Comparison of ENCODE assay signal across 24 mouse cellular contexts in the genomic region with DNA sequence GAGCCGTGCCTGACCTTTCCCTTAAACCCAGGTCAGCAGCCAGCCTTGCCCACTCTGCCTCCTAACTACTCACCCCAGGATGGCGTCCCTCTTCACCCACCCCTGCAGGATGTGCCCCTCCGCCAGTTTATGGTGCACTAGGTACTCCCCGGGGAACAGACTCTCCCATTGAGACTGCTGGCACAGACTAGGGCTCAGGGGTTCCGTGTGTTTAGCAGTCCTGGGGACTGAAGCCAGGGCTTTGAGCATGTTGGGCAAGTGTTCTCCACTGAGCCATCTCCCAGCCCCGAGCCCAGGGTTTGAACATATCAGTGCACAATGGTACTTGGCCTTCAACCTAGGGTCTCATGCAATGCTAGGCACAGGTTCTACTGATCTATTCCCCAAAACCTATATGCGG. TPM values are rescaled to one million over a fixed set of nuclear protein-coding genes. Genes with fewer than 3 reads are reported as not detected.
DNase-seq lines count a peak whose midpoint lies in the region; ATAC-seq and TF ChIP-seq lines count a peak whose summit lies in the region.
"Had no signal": no experiment of that assay in that cellular context is flagged by ENCODE, and none has a peak within 500 bp of the region (broad histone marks: within the 10 kb centered on the region; RNA-seq: fewer than 3 reads in every experiment).

No protein-coding gene starts in this region.

- DNase-seq in adrenal gland, postnatal 14 days, result peak; percentile 40
- no peak for DNase-seq in adrenal gland, postnatal 10 days
- DNase-seq in kidney, adult 18-20 months, result peak; percentile 3
- DNase-seq in kidney, postnatal 4 days, result no peak
- DNase-seq in liver, postnatal 0 days, result no peak
- DNase-seq: adrenal gland, adult 8-10 months; adrenal gland, postnatal 36 days; B cell, adult 2 months; cerebellum, adult 11-12 months; cerebellum, adult 2 months; cerebellum, adult 9-10 months; cerebellum, postnatal 10 days; cerebellum, postnatal 25 days; forebrain, postnatal 0 days had no signal

- H3K9ac ChIP-seq in liver, postnatal 0 days (replicated peaks), result no peak overlapping the region
- H3K9ac ChIP-seq in liver, embryonic 12.5 days, result no peak overlapping the region
- H3K9ac ChIP-seq: embryonic facial prominence, embryonic 12.5 days; forebrain, embryonic 13.5 days; forebrain, embryonic 15.5 days; forebrain, postnatal 0 days had no signal

- H3K36me3 ChIP-seq in liver, postnatal 0 days (replicated peaks; ENCODE audit: insufficient read depth, low read length), result no peaks in the 10 kb centered on the region
- H3K36me3 ChIP-seq in liver, embryonic 12.5 days, result no peaks in the 10 kb centered on the region
- H3K36me3 ChIP-seq: embryonic facial prominence, embryonic 10.5 days; embryonic facial prominence, embryonic 12.5 days; forebrain, embryonic 15.5 days; G1E had no signal

- no peak overlapping the region for H3K4me2 ChIP-seq in liver, postnatal 0 days (ENCODE audit: low read depth, low read length)
- H3K4me2 ChIP-seq in liver, embryonic 12.5 days, result no peak overlapping the region
- H3K4me2 ChIP-seq: embryonic facial prominence, embryonic 12.5 days; forebrain, embryonic 13.5 days; forebrain, embryonic 15.5 days had no signal

- H3K9me3 ChIP-seq in liver, postnatal 0 days (ENCODE audit: low read length), result no peaks in the 10 kb centered on the region
- no peaks in the 10 kb centered on the region for H3K9me3 ChIP-seq in liver, embryonic 12.5 days (replicated peaks)
- H3K9me3 ChIP-seq: embryonic facial prominence, embryonic 10.5 days; embryonic facial prominence, embryonic 12.5 days; forebrain, embryonic 13.5 days; forebrain, embryonic 15.5 days; G1E had no signal

- WGBS in liver, postnatal 0 days (ENCODE audit: insufficient replicate concordance), result 77% methylated on average over 7 of the region's 7 CpGs
- 66% methylated on average over 7 of the region's 7 CpGs for WGBS in liver, embryonic 12.5 days (ENCODE audit: insufficient replicate concordance)

- TF ChIP-seq CTCF in liver, postnatal 0 days (IDR thresholded peaks at IDR 0.05; ENCODE audit: low read depth), result no peak

- H3K27ac ChIP-seq in liver, postnatal 0 days (ENCODE audit: low read depth), result peak overlapping the region; percentile 75; the same call in 1 of the 2 replicates
- no peak overlapping the region for H3K27ac ChIP-seq in liver, embryonic 12.5 days
- H3K27ac ChIP-seq: embryonic facial prominence, embryonic 10.5 days; embryonic facial prominence, embryonic 12.5 days; forebrain, embryonic 13.5 days; forebrain, embryonic 15.5 days had no signal

- peaks cover 41% of the 10 kb centered on the region for H3K4me1 ChIP-seq in liver, postnatal 0 days (ENCODE audit: insufficient read depth)
- H3K4me1 ChIP-seq in liver, embryonic 12.5 days, result peaks cover 34% of the 10 kb centered on the region
- H3K4me1 ChIP-seq: forebrain, embryonic 15.5 days had no signal

- ATAC-seq in liver, postnatal 0 days, result no peak
- ATAC-seq in liver, embryonic 12.5 days, result no peak
- ATAC-seq: activated CD4-positive, CD25-positive, alpha-beta regulatory T cell, adult 4 months; CD4-positive, CD25-positive, alpha-beta regulatory T cell, adult 4 months; forebrain, embryonic 13.5 days; forebrain, embryonic 15.5 days; forebrain, postnatal 0 days; Patski had no signal

- no peak for TF ChIP-seq EP300 in liver, postnatal 0 days (IDR thresholded peaks at IDR 0.05; ENCODE audit: low read depth)

- H3K4me3 ChIP-seq in liver, postnatal 0 days (ENCODE audit: low read depth, low read length), result no peak overlapping the region
- H3K4me3 ChIP-seq in liver, embryonic 12.5 days, result no peak overlapping the region
- H3K4me3 ChIP-seq: embryonic facial prominence, embryonic 10.5 days; embryonic facial prominence, embryonic 12.5 days; forebrain, embryonic 13.5 days; forebrain, embryonic 15.5 days had no signal

- H3K27me3 ChIP-seq in liver, postnatal 0 days (ENCODE audit: insufficient read depth, low read length), result no peaks in the 10 kb centered on the region
- H3K27me3 ChIP-seq in liver, embryonic 12.5 days (replicated peaks), result no peaks in the 10 kb centered on the region
- H3K27me3 ChIP-seq: CH12.LX; embryonic facial prominence, embryonic 12.5 days; forebrain, embryonic 15.5 days; Patski had no signal

RNA-seq across cellular contexts. Expression of gene Osgin1, which starts 1.6 kb away (rescaled TPM):
- 52.9 and 69.1 TPM in 2 replicates for total RNA-seq in adrenal gland, postnatal 14 days (2021)
- 10 to 100 TPM; 72.1 to 81.4 TPM for total RNA-seq in adrenal gland, postnatal 10 days (2021)
- 138 and 168 TPM in 2 replicates for polyA plus RNA-seq in liver, postnatal 0 days (2015; fragmentation: Nextera tagmentation; extraction: Ambion mirVana)
- 13.3 and 13.6 TPM in 2 replicates for polyA plus RNA-seq in liver, embryonic 12.5 days (2016; fragmentation: Nextera tagmentation; extraction: Ambion mirVana)
- total RNA-seq: forebrain, postnatal 0 days had no signal

RNA-seq across cellular contexts. Expression of gene Necab2, which starts 11.0 kb away (rescaled TPM):
- 10.4 and 10.6 TPM in 2 replicates for total RNA-seq in adrenal gland, postnatal 14 days (2021)
- total RNA-seq in adrenal gland, postnatal 10 days (2021), result 10 to 100 TPM in 1 of 2 experiments, 1 to 10 TPM in 1; 9.4 to 11.9 TPM
- 0.14 TPM in 1 of 2 replicates, not detected in the other for polyA plus RNA-seq in liver, postnatal 0 days (2015; fragmentation: Nextera tagmentation; extraction: Ambion mirVana)
- polyA plus RNA-seq in liver, embryonic 12.5 days (2016; fragmentation: Nextera tagmentation; extraction: Ambion mirVana), result 0.23 and 0.25 TPM in 2 replicates
- total RNA-seq: CH12.LX, G1E had no signal
- polyA plus RNA-seq: activated CD4-positive, CD25-positive, alpha-beta regulatory T cell, adult 4 months; CD4-positive, CD25-positive, alpha-beta regulatory T cell, adult 4 months; G1E had no signal

RNA-seq across cellular contexts. Expression of gene Mlycd, which starts 40.8 kb away (rescaled TPM):
- 58.0 and 66.5 TPM in 2 replicates for total RNA-seq in adrenal gland, postnatal 14 days (2021)
- 10 to 100 TPM; 69.7 to 86.6 TPM for total RNA-seq in adrenal gland, postnatal 10 days (2021)
- polyA plus RNA-seq in liver, postnatal 0 days (2015; fragmentation: Nextera tagmentation; extraction: Ambion mirVana), result 37.0 and 44.4 TPM in 2 replicates
- 11.7 TPM in 2 replicates for polyA plus RNA-seq in liver, embryonic 12.5 days (2016; fragmentation: Nextera tagmentation; extraction: Ambion mirVana)

Comparison
In these comparisons a context has a peak if more than half of its experiments do, and no peak if none do; other contexts are left out.
1. DNase-seq: peak in adrenal gland, postnatal 14 days (single experiment) and kidney, adult 18-20 months (single experiment); none in adrenal gland, postnatal 10 days (single experiment), kidney, postnatal 4 days (0 of 2) and liver, postnatal 0 days (single experiment).